Mouse (Mus musculus): ENCODE measurements around the gene Krt76. TPM values are rescaled to one million over a fixed set of nuclear protein-coding genes. Genes with fewer than 3 reads are reported as not detected.

The Krt76 gene
- not detected in 2 replicates for polyA plus RNA-seq (2015; fragmentation: Nextera tagmentation; extraction: Ambion mirVana)

DNA sequence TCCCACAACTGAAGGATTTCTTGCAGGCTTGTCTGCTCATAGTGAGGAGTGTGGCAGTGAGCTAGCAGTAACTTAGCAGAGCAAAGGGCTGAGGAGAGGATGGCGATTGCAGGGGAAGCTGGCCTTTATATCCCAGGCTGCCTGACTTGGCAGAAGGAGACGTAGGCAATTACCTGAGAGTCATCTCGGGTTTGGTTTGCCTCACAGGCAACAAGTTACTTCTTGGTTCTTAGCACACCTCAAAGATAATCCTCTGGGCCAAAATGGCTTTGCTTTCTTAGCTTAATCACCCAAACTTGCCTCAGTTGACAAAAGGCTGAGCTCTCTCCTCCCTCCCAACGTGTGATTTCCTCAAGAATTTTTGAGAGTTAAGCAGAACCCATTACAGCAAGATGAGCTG lies at the start of gene Krt76:
Gene Krt76 (minus strand): TSS at position 101 of the 400 bp plus-strand sequence.
- H3K9me3 ChIP-seq (replicated peaks; ENCODE audit: control insufficient read depth, low read length), result no peaks in the 10 kb centered on the region
- no peaks in the 10 kb centered on the region for H3K27me3 ChIP-seq (ENCODE audit: control insufficient read depth, insufficient read depth, low read length)
- H3K4me2 ChIP-seq (ENCODE audit: low read depth, low read length), result no peak within 1 kb of the TSS
- no peak within 1 kb of the TSS for H3K9ac ChIP-seq (ENCODE audit: low read length)
- ATAC-seq (replicated peaks; ENCODE audit: extremely low read depth, insufficient read depth, low FRiP score), result no peak
- H3K36me3 ChIP-seq (ENCODE audit: control insufficient read depth, insufficient read depth), result no peaks in the 10 kb centered on the region
- H3K4me1 ChIP-seq (ENCODE audit: control insufficient read depth, insufficient read depth, low read length), result 0 out of 2 replicates have a peak, but pooled peaks cover 2% of the 10 kb centered on the region
- 49% methylated on average over 4 of the region's 4 CpGs for WGBS
- H3K27ac ChIP-seq (ENCODE audit: low read length), result no peak within 1 kb of the TSS
- no peak within 1 kb of the TSS for H3K4me3 ChIP-seq (ENCODE audit: low read length)

- H3K36me3 ChIP-seq (ENCODE audit: control insufficient read depth, insufficient read depth), result no peaks in the 10 kb centered on the region
- no peaks in the 10 kb centered on the region for H3K9me3 ChIP-seq (replicated peaks; ENCODE audit: control insufficient read depth, low read length)
- H3K27ac ChIP-seq (ENCODE audit: low read length), result no peak overlapping the region
- H3K4me2 ChIP-seq (ENCODE audit: low read depth, low read length), result no peak overlapping the region
- H3K9ac ChIP-seq (ENCODE audit: low read length), result no peak overlapping the region
- no peaks in the 10 kb centered on the region; the same call in 1 of the 2 replicates for H3K27me3 ChIP-seq (ENCODE audit: control insufficient read depth, insufficient read depth, low read length)
- WGBS, result 31% methylated on average over 8 of the region's 8 CpGs
- peak; percentile 72; the same call in 1 of the 2 replicates for ATAC-seq (replicated peaks; ENCODE audit: extremely low read depth, insufficient read depth, low FRiP score)
- H3K4me3 ChIP-seq (ENCODE audit: low read length), result no peak overlapping the region
- H3K4me1 ChIP-seq (ENCODE audit: control insufficient read depth, insufficient read depth, low read length), result peaks cover 4% of the 10 kb centered on the region
Measured at GRCm38 (mm10) chr15:101941948-101942347, 49.2 kb upstream of the Krt76 start.

DNA sequence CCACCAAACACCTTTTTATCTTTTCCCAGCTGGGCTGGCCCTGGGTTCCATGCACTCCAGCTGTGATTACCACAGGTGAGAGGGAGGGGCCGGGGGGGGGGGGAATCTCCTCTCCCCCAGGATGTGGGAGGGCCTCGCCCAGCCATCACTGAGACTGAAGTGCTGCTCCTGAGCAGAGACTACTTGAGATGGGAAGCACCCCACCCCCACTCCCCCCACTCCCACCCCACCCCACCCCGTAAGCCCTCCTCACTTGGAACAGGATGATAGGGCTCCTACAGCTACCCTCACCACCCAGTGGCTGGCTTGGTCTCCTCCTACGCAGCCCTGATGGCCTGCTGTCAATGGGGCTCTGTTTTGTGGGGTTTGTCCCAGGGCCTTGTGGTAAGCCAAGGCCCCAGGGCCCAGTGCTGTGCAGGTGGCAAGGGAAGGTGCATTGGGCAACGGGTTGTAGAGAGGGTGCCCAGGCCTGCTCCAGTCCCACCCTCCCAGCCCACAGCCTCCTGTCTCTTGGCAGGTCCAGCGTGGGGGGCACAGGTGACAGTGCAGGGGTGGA lies 47.6 kb upstream of the Krt76 start, which contains the start of gene Krt79:
Gene Krt79 (minus strand): TSS at position 51 of the 556 bp plus-strand sequence.
- H3K27ac ChIP-seq (ENCODE audit: low read length), result no peak within 1 kb of the TSS
- WGBS, result 54% methylated on average over 6 of the region's 6 CpGs

GRCm38 (mm10) chr15:101938600-101939308 lies 46.0 kb upstream of the Krt76 start:
- H3K9ac ChIP-seq (ENCODE audit: low read length), result no peak overlapping the region
- no peaks in the 10 kb centered on the region for H3K36me3 ChIP-seq (ENCODE audit: control insufficient read depth, insufficient read depth)
- no peak overlapping the region for H3K4me3 ChIP-seq (ENCODE audit: low read length)
- H3K27ac ChIP-seq (ENCODE audit: low read length), result no peak overlapping the region
- H3K4me1 ChIP-seq (ENCODE audit: control insufficient read depth, insufficient read depth, low read length), result no peaks in the 10 kb centered on the region
- H3K4me2 ChIP-seq (ENCODE audit: low read depth, low read length), result no peak overlapping the region
- ATAC-seq (replicated peaks; ENCODE audit: extremely low read depth, insufficient read depth, low FRiP score), result no peak
- WGBS, result 63% methylated on average over 9 of the region's 9 CpGs
- H3K9me3 ChIP-seq (replicated peaks; ENCODE audit: control insufficient read depth, low read length), result no peaks in the 10 kb centered on the region
- H3K27me3 ChIP-seq (ENCODE audit: control insufficient read depth, insufficient read depth, low read length), result no peaks in the 10 kb centered on the region; the same call in 1 of the 2 replicates

More for the DNA sequence above, 47.6 kb upstream of the Krt76 start, which contains the start of gene Krt79:
- Histone ChIP-seq H3K4me1 (ENCODE audit: control insufficient read depth, insufficient read depth, low read length) (peaks cover 4% of the 10 kb centered on the region), H3K4me2 (ENCODE audit: low read depth, low read length) (no peak within 1 kb of the TSS), H3K36me3 (ENCODE audit: control insufficient read depth, insufficient read depth) (no peaks in the 10 kb centered on the region), H3K9me3 (replicated peaks; ENCODE audit: control insufficient read depth, low read length) (no peaks in the 10 kb centered on the region), H3K4me3 (ENCODE audit: low read length) (no peak within 1 kb of the TSS), H3K9ac (ENCODE audit: low read length) (no peak within 1 kb of the TSS), H3K27me3 (ENCODE audit: control insufficient read depth, insufficient read depth, low read length) (no peaks in the 10 kb centered on the region; the same call in 1 of the 2 replicates)
- ATAC-seq (replicated peaks; ENCODE audit: extremely low read depth, insufficient read depth, low FRiP score), result no peak

- Histone ChIP-seq H3K4me2 (ENCODE audit: low read depth, low read length) (no peak overlapping the region), H3K27me3 (ENCODE audit: control insufficient read depth, insufficient read depth, low read length) (peaks cover 22% of the 10 kb centered on the region), H3K4me3 (ENCODE audit: low read length) (no peak overlapping the region), H3K9ac (ENCODE audit: low read length) (no peak overlapping the region), H3K4me1 (ENCODE audit: control insufficient read depth, insufficient read depth, low read length) (peaks cover 7% of the 10 kb centered on the region; the same call in 1 of the 2 replicates), H3K9me3 (replicated peaks; ENCODE audit: control insufficient read depth, low read length) (no peaks in the 10 kb centered on the region), H3K27ac (ENCODE audit: low read length) (no peak overlapping the region), H3K36me3 (ENCODE audit: control insufficient read depth, insufficient read depth) (no peaks in the 10 kb centered on the region)
- no peak for ATAC-seq (replicated peaks; ENCODE audit: extremely low read depth, insufficient read depth, low FRiP score)
- 67% methylated on average over 6 of the region's 6 CpGs for WGBS
Measured at GRCm38 (mm10) chr15:101933024-101933423, 40.3 kb upstream of the Krt76 start.

DNA sequence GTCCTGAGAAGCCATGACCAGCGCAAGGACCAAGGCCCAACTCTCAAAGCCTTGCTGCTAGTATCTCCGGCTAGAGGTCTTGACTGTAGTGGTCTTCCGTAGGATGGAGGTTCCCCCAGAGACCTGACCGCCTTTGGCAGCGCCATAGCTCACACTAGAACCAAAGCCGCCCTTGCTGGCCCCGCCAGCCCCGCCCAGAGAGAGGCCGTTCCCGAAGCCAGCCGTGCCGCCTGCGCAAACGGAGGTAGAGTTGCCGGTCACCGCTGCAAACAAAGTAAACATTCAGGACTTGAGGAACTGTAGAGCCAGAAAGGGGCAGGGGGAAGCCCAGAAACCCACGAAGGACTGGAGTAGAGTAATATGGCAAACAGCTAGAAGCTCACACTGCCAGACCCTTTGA lies 36.9 kb upstream of the Krt76 start:
- Histone ChIP-seq H3K4me3 (ENCODE audit: low read length) (peak overlapping the region; percentile 36), H3K9ac (ENCODE audit: low read length) (0 out of 2 replicates have a peak overlapping the region, but pooled peaks have one; percentile 39), H3K9me3 (replicated peaks; ENCODE audit: control insufficient read depth, low read length) (no peaks in the 10 kb centered on the region), H3K4me2 (ENCODE audit: low read depth, low read length) (peak overlapping the region; percentile 58), H3K36me3 (ENCODE audit: control insufficient read depth, insufficient read depth) (no peaks in the 10 kb centered on the region), H3K27ac (ENCODE audit: low read length) (no peak overlapping the region), H3K27me3 (ENCODE audit: control insufficient read depth, insufficient read depth, low read length) (peaks cover 22% of the 10 kb centered on the region), H3K4me1 (ENCODE audit: control insufficient read depth, insufficient read depth, low read length) (peaks cover 7% of the 10 kb centered on the region; the same call in 1 of the 2 replicates)
- WGBS, result 2% methylated on average over 17 of the region's 17 CpGs
- ATAC-seq (replicated peaks; ENCODE audit: extremely low read depth, insufficient read depth, low FRiP score), result no peak

- Histone ChIP-seq H3K4me2 (ENCODE audit: low read depth, low read length) (peak overlapping the region; percentile 58), H3K4me1 (ENCODE audit: control insufficient read depth, insufficient read depth, low read length) (peaks cover 7% of the 10 kb centered on the region; the same call in 1 of the 2 replicates), H3K27me3 (ENCODE audit: control insufficient read depth, insufficient read depth, low read length) (peaks cover 22% of the 10 kb centered on the region), H3K9me3 (replicated peaks; ENCODE audit: control insufficient read depth, low read length) (no peaks in the 10 kb centered on the region), H3K27ac (ENCODE audit: low read length) (no peak overlapping the region), H3K9ac (ENCODE audit: low read length) (no peak overlapping the region), H3K4me3 (ENCODE audit: low read length) (no peak overlapping the region), H3K36me3 (ENCODE audit: control insufficient read depth, insufficient read depth) (no peaks in the 10 kb centered on the region)
- no peak for ATAC-seq (replicated peaks; ENCODE audit: extremely low read depth, insufficient read depth, low FRiP score)
- WGBS, result 15% methylated on average over 9 of the region's 9 CpGs
Measured at GRCm38 (mm10) chr15:101929087-101929486, 36.4 kb upstream of the Krt76 start.

DNA sequence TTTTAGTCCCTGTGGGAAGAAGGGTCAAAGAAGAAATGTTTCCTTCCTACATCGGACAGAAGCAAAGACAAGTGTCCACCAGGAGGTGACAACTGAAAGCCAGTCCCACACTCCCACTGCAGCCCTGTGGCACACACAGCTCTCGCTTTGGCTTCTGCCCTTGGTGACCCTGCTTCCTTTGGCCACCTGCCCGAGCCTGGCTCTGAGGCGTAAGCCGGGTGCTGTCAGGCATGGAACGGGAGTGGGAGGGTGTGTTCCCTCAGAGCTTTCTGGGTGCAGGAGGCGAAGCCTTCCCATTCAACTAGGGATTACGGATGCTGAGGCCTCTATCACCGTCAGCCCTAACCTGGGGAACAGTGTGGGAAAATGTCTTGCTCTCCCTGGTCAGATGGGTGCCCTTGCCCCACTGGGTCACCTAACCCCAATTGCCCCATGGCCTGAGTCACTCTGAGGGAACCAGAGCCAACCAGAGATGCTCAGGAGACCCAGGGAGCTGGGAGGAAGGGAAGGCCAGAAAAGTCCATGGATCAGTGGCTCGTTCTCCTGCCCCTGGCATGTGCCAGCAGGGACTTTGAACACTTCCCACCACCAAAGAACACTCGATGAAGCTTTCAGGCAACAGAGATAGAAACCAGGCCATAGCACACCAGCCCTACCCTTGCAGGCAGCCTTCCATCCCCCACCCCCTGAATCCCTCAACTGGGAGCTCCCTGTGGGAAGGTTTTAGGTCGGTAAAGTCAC lies 34.8 kb upstream of the Krt76 start:
- no peaks in the 10 kb centered on the region for H3K9me3 ChIP-seq (replicated peaks; ENCODE audit: control insufficient read depth, low read length)
- H3K9ac ChIP-seq (ENCODE audit: low read length), result no peak overlapping the region
- H3K4me3 ChIP-seq (ENCODE audit: low read length), result no peak overlapping the region
- no peak overlapping the region for H3K27ac ChIP-seq (ENCODE audit: low read length)
- peaks cover 20% of the 10 kb centered on the region for H3K27me3 ChIP-seq (ENCODE audit: control insufficient read depth, insufficient read depth, low read length)
- ATAC-seq (replicated peaks; ENCODE audit: extremely low read depth, insufficient read depth, low FRiP score), result no peak
- H3K4me1 ChIP-seq (ENCODE audit: control insufficient read depth, insufficient read depth, low read length), result peaks cover 7% of the 10 kb centered on the region; the same call in 1 of the 2 replicates
- 59% methylated on average over 12 of the region's 12 CpGs for WGBS
- H3K36me3 ChIP-seq (ENCODE audit: control insufficient read depth, insufficient read depth), result no peaks in the 10 kb centered on the region
- no peak overlapping the region for H3K4me2 ChIP-seq (ENCODE audit: low read depth, low read length)
